Mouse (Mus musculus): ENCODE data around the gene Lin9.

Lin9 gene

DNA sequence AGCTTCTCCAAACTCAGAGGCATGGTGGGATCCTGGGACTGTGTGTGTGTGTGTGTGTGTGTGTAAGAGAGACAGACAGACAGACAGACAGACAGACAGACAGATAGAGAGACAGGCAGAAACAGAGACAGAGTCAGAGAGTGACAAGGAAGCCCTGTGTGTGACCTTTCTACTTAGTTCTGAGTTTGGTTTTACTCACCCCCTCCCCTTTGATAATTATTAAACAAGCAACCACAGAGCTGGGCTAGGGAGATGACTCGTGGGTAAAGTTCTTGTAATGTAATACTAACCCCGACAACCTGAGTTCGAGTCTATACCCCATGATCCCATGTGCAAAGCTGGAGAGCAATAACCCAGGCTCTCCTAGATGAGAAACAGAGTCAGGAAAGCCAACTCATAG, 66.9 kb downstream of the Lin9 start:
- DNase-seq: no peak

DNA sequence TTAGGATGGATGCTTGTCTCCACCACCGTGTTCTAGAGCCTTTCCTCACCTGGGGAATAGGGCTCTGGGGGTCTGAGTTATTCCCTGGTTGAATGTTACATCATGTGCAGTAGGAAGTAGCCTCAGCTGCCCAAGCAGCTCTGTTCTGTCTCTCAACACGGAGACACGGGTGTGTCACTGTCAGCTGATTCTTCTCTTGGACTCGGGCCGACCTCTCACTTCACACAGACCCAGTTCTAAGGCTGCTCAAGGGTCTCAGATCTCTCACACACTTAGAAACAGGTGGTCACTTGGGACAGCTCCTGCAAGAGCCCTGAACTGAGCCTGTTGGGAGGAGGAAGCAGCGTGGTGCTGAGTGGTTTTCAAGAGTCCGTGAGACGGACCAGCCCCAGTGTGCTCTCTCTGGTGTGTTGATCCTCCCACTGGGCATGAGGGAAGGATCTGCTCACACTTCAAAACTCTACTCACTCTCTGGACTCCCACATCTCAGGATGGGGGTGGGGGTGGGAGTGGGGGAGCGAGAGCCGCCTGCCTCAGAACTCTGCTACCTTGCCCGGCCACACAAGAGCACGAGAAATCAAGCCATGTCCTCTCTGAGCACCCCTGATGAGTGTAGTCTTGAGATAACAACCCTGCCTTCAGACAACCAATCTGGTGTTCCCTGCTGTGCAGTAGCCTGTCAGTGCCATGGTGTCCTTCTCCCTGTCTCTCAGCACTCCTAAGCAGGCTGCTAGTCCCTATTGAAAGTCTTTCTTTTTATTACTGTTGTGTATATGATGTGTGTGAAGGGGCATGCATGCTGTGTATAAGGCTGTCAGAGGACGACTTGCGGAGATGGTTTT, 68.2 kb downstream of the Lin9 start:
- DNase-seq: no peak

DNA sequence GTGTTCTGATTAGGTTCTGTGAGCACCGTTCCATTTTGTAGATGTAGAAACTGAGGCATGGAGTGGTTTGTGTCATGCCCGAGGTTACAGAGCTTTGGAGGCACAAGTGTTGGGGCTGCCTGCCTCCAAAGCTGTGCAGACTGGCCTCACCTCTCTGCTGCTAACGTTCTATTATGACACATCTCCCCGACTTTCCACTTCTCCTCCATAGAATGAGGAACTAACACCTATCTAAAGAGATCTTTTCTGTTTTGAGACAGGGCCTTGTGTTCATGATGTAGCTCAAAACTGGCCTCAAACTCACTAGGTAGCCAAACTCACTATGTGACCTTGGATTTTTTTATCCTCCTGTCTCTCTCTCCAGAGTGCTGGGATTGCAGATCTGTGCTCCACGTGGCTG, 77.8 kb downstream of the Lin9 start:
- no peak for DNase-seq

DNA sequence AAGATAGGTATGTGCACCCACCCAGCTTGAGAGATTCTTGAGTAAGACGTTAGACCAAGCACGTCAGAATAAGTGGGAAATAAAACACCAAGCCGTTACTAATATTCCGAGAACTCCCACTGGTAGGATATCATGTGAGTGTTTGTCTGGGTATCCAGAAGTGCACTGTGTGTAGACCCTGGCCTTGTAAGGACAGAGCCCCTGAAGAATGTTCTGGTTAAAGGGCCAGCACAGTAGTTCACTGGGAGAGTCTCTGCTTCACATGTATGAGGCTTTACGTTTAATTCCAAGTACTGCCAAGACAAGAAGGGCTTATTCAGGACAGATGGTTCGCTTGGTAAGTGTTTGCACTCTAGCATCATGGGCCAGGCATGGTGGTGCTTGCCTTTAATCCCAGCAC, 78.5 kb downstream of the Lin9 start:
- no peak for DNase-seq

DNA sequence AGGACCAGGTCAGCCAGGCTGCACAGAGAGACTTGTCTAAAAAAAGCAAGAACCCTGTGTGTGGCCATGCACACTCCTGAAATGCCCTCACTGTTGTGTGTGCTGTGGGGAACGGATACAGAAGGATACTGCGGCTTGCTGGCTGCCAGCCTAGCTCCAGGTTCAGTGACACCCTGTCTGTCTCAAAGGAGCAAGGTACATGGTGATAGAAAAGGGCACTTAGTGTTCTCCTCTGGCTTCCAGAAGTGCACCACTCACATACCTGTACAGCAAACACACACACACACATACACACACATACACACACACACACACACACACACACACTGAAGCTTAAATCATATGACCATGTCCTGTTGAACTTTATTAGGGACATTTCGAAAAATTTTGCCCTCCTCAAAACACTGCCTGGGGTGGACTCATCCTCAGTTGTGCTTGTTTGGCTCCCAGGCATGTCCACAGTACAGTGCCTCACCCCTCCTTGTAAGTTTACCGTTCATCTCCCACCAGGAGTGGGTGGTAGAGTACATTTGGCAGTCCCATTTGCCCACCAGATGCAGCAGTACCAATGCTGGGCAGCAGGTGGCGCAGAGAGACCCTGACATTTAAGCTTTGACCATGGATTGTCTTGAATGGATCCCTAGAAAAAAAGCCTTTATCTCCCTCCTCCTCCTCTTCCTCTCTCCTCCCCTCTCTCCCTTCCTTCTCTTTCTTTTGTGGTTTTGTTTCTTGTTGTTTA, 79.2 kb downstream of the Lin9 start:
- peak; percentile 90 for DNase-seq

GRCm38 (mm10) chr1:180722608-180723007, 81.7 kb downstream of the Lin9 start:
- no peak for DNase-seq

GRCm38 (mm10) chr1:180723701-180724238, 82.8 kb downstream of the Lin9 start:
- no peak for DNase-seq

- peak; percentile 92 for DNase-seq
Measured at GRCm38 (mm10) chr1:180725704-180726179, 84.8 kb downstream of the Lin9 start, which contains the start of gene Acbd3. TSS of gene Acbd3 (plus strand) at chr1:180726043.

DNA sequence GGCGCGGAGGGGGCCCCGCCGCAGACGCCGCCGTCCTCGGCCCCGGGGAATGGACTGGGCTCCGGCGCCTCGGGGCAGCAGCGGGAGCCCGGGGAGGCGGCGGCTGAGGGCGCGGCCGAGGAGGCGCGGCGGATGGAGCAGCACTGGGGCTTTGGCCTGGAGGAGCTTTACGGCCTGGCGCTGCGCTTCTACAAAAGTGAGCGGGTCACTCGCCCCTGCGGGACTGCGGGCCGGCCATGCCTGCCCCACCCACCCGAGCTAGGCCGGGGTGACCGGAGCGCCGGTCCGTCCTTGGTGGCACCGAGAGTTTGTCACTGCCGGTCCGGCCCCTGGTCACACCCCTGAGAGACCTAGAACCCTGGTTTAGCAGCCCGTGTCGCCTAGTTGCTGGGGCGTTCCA, 85.2 kb downstream of the Lin9 start:
- peak; percentile 22 for DNase-seq

DNA sequence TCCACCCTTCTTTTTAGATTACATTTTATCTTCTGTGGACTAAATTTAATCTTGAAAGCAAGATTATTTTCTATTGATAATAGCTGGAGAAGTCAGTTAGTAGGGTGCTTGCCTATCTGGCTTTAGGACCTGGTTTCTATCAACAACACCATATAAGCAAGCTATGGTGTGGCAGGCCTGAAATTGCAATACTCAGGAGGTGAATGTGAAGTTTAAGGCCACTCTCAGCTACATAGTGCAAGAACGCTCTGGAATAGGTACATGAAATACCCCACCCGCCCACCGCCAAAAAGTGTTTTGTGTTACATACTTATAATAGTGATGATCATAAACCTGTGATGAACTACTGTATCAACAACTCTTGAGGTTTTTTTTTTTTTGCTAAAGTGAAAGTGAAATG, 88.3 kb downstream of the Lin9 start:
- no peak for DNase-seq
